Mouse (Mus musculus) right cerebral cortex, postnatal 4 days (tissue): ENCODE measurements around the gene Gm5741.

Source experiments
- DNase-seq: peaks from one replicate; pipeline ENCODE4 v3.0.0-alpha.2; 2022

Gm5741 gene

DNA sequence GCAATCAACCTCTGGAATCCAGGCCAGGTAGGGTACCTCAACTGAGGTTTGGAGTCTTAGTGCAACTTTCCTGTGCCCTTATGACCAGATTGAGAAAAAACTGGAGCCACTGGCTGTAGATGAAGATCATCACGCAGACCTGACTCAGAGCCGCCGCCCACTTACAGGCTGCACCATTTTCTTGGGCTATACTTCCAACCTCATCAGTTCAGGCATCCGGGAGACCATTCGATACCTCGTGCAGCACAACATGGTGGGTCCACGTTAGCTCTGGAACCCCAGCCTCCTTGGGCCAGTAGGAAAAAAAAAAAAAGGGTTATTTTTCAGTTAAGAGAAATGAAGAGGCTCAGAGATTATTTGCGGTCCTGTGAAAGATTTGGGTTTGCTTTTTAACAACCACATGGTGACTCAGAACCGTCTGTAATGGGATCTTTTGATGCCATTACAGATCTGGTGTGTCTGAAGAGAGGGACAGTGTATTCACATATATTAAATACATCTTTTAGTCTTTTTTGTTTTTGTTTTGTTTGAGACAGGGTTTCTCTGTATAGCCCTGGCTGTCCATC, 4.7 kb upstream of the Gm5741 start:
- no peak for DNase-seq

DNA sequence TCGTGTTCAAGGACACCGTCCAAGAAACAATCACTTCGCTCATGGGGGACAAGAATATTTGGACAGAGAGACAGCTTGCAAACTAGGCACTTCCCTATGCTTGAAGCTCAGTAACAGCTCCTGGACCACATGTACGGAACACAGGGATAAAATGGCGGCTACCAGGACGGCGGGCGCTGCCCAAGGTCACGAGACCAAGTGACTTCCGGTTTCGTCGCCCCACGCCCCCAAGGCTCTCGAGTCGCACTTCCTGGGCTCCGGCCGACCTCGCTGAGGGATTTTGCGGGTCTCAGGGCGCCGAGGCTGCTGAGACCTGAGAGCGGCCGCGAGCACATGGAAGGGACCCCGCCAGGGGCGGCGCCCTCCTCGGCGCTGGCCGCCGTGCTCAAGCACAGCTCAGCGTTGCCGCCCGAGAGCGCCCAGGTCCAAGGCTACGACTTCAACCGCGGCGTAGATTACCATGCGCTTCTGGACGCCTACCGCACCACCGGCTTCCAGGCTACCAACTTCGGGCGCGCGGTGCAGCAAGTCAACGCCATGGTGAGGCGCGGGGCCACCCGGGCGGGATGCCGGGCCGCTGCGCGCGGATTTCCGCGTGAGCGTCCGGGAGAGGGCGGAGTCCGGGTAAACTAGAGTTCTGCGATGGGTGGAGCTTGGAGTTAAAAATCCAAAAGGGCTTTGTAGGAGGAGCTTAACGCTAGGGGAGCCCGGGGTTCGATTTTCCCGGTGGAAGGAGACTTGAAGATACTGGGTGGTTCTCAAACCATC, 3.9 kb upstream of the Gm5741 start, which contains the start of gene Dhps:
Gene Dhps, plus strand, starts transcription at position 244 of the 768 bp plus-strand sequence.
- peak; percentile 86 for DNase-seq

DNA sequence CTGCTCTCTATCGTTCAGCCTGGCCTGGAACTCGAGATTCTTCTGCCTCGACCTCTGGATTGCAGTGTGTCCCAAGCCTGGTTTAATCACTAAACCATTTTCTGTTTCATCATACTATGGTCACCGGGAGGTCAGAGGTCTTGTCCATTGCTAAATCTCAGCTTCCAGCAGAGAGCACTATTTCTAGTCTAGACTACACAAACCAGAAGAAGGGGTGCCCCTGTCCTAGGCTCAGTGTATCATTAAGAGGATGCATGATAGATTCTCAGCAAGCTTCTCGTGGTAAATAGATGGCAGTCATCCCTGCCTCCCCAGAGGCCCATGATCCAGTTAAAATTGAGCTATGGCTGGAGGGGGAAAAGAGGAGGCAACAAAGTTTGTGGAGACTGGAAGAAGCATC, 3.3 kb upstream of the Gm5741 start:
- DNase-seq, result no peak

- no peak for DNase-seq
Measured at GRCm38 (mm10) chr8:85067155-85067554, 627 bp downstream of the Gm5741 start.

- no peak for DNase-seq
Measured at GRCm38 (mm10) chr8:85065213-85065612, 2.6 kb downstream of the Gm5741 start.

DNA sequence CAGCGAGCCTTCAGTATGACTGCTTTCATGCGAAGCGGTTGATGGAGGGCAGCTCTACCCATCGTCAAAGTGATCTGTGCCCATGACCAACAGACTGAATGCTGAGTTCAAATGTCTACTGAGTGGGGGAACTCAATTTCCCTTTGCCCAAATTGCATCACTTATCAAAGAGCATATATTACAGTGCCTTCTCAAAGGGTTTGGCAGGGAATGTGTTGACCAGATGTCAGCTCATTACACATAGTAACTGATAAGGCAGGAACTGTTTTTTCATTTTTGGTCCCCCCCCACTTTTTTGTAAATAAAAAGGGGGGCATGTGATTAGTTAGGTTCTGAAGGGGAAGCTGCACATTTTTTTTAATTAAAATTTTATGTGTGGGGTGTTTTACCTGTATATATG, 5.2 kb downstream of the Gm5741 start:
- DNase-seq, result no peak

- DNase-seq, result peak; percentile 84
Measured at GRCm38 (mm10) chr8:85059879-85060616, 7.7 kb downstream of the Gm5741 start, which contains the start of gene Fbxw9. Gene Fbxw9 (plus strand): TSS chr8:85060055.

GRCm38 (mm10) chr8:85057367-85057766, 10.4 kb downstream of the Gm5741 start:
- DNase-seq, result no peak

- no peak for DNase-seq
Measured at GRCm38 (mm10) chr8:85043619-85044018, 24.2 kb downstream of the Gm5741 start.

GRCm38 (mm10) chr8:85037681-85038531, 29.9 kb downstream of the Gm5741 start:
- peak; percentile 42 for DNase-seq

- DNase-seq, result no peak
Measured at GRCm38 (mm10) chr8:85037366-85037680, 30.5 kb downstream of the Gm5741 start.

DNA sequence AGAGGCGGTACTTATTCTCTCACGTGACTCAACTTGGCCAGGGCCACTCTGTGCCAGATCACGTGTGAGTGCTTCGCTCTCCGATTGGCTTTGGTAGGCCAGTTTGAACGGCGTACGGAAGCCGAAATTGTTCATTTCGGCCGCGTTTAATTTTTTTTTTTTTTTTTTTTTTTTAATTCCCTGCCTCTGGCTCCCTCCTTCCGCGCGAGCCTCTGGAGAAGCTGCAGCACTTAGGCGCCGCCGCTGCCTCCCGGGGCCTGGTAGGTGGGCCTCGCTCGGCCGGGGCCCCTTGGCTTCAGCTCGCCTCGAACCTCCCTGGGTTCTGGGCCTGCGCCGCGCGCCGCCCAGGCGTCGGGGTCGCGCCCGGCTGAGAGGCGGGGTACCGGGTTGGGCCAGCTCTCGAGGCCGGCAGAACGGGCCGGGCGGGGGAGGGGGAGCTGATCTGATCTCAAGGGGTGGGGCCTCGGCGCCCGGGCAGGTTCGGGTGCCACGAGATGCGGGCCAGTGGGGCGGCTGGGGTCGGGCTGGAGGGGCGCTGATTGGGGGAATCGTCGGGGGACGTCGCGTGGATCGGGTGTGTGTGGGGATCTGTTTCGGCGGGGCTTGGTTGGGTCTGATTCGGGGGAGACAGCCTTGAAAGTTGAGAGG, 30.9 kb downstream of the Gm5741 start, which contains the start of gene Tnpo2:
Gene Tnpo2, plus strand, starts transcription at position 198 of the 648 bp plus-strand sequence.
- DNase-seq, result peak; percentile 80

DNA sequence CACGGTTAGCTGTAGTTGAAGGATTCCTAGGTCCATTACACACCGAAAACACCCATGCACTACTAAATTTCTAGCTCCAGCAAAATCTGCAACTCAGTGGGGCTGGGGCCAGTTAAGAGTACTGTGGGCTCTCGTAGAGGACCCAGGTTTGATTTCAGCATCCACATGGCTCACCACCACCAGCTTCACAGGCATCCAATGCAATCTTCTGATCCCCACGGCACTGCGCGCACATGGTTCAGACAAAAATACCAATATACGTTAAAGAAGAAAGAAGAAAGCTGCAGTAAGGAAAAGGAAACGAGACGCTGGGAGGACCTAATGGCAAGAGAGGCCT, 31.4 kb downstream of the Gm5741 start:
- DNase-seq, result no peak

DNA sequence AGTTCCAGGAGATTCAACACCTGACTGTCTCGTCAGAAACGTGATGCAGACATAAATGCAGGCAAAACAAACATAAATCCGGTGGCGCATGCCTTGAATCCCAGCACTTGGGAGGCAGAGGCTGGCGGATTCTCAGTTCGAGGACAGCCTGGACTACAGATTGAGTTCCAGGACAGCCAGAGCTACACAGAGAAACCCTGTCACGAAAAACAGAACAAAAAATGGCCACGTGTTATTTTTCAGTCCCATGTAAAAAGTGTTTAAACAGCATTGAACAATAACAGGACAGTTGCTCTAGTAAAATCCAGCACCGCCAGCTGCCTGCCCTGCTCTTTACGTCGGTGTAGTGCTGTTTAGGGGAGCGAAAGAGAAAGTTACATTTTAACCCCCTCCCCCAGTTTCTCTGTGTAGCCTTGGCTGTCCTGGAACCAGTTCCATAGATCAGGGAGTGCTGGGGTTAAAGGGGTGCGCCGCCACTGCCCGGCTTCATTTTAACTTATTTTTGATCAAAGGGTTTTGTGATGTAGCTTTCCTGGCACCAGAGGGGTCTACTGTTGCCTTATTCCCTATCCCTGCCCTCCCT, 32.0 kb downstream of the Gm5741 start:
- DNase-seq, result no peak

DNA sequence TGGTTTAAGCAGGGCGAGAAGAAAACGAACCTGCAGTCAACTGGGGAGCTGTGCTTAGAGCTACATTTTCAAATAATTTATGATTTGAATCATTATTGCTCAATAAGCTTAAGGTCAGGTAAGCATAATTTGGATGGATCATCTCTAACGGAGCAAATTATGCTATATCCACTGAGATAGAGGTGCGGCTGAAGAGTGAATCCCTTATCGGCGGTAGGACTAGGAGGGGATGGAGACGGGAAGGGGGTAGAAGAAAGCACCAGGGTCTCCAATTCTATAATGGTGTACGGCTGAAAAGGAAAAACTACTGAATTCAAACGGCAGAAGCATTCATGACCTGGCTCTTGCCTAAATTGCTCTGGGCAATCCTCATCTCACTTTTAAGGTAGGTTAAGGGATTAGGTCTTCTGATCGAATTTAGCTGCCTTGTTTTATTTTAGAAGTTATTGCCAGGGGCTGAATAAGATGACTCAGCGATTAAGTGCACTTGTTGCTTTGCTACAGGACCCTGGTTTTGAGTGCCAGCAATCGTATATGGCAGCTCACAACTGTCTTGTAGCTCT, 32.5 kb downstream of the Gm5741 start:
- no peak for DNase-seq

- DNase-seq, result peak; percentile 79
Measured at GRCm38 (mm10) chr8:85034764-85035163, 33.0 kb downstream of the Gm5741 start.

DNA sequence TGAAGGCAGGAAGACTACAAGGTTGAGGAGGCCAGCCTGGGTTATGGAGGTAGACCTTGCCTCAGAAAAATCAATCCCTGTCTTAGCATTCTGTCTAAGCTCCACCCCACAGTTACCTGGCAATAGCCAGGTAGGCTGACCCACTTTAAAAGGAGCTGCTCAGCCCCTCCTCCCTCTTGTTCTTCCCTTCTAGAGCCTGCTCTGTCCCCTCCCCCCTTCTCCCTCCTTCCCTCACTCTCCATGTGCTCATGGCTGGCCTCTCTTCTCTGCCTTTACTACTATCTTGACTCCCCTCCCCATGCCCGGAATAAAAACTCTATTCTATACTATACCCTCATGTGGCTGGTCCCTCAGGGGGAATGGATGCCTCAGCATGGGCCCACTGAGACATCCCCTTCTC, 33.9 kb downstream of the Gm5741 start:
- no peak for DNase-seq

- DNase-seq, result no peak
Measured at GRCm38 (mm10) chr8:85032622-85033311, 35.0 kb downstream of the Gm5741 start.

GRCm38 (mm10) chr8:85029271-85029670, 38.5 kb downstream of the Gm5741 start:
- DNase-seq, result no peak

DNA sequence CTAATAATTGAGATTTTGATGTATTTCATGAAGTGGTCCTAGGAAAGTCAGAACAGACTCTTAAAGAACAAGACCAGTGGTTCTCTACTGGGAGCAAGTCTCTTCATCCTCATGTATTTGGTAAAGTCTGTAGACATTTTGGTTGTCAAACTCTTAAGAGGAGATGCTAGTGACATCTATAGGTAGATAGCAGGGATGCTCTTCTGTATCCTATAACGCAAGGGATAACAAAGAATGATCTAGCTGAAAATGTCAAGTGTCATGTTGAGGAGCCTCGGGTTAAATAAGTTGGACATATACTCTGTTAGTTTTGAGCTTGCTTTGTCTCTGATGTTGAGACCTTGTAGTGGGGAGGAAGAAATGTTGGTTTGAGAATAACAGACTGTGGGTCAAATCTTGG, 39.9 kb downstream of the Gm5741 start:
- DNase-seq, result no peak

DNA sequence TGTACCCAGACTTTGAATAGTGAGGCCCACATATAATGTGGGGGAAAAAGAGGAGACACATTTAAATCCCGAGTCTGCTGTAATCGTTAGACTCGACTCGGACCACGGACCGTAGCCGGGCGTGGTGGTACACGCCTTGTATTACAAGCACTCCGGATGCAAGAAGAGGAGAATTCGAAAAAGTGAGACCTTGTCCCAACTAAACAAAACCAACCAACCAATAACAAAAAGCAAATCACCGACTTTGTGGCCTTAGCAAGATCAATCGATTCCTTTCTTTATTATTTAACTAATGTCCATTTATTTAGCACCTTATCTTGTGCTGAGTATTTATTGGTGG, 40.3 kb downstream of the Gm5741 start:
- DNase-seq, result no peak
